Mouse (Mus musculus) liver, embryonic 14.5 days (tissue): ENCODE data around the gene Ptprn2.

Experiments
- CTCF ChIP-seq: IDR thresholded peaks from 2 replicates; pipeline ENCODE4 v1.5.1; 2016; ENCODE audit warnings: antibody characterized with exemption, low read depth, control low read depth
- EP300 ChIP-seq: IDR thresholded peaks from 2 replicates; pipeline ENCODE4 v1.6.1; 2016; ENCODE audit warnings: antibody characterized with exemption, low read depth

DNA sequence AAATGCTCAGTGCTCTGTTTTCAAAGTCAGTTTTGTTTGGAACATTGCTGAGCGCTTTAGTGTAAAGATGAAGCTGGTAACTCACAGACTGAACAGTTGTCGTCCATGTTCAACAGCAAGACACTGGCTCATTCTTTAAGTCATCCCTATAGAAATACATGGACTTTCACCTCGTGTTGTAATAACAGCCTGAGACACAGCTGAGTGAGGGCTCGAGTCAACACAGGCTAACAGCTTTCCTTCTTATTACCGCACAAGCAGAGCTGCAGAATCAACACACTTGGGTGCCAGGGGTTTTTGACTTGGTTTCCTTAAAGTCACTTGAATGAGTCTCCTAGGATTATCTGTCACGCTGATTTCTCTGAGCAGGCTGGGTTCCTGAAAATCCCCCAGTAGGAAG, 744.8 kb downstream of the Ptprn2 start:
- TF ChIP-seq CTCF: no peak
- no peak for TF ChIP-seq EP300
